Mouse (Mus musculus): Measurements from ENCODE around the gene Slc6a2. TPM values are rescaled to one million over a fixed set of nuclear protein-coding genes. Genes with fewer than 3 reads are reported as not detected.

Gene Slc6a2
- total RNA-seq (2017), result not detected in 2 replicates

DNA sequence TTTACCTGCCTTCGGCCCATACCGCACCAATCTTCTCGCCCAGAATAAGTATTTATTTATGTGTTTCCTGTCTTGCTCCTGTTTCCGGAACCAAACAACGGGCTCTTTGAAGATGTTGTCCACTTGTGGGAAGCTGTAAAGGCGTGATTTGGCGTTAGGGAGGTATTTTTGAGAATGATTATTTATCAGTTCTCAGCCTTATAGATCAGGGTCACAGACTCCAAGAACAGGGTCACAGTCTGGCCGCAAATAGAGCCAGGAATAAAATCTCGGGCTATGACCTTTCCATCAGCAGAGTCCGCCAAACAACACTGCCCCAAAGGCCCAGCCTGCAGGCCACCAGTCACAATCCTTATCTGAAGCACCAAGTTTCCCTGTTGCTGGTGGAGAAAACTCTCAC, at the start of gene Slc6a2:
Gene Slc6a2 (plus strand): TSS at position 301 of the 400 bp plus-strand sequence.
- ATAC-seq (replicated peaks; ENCODE audit: low read depth, poor library complexity, severe bottlenecking), result no peak

DNA sequence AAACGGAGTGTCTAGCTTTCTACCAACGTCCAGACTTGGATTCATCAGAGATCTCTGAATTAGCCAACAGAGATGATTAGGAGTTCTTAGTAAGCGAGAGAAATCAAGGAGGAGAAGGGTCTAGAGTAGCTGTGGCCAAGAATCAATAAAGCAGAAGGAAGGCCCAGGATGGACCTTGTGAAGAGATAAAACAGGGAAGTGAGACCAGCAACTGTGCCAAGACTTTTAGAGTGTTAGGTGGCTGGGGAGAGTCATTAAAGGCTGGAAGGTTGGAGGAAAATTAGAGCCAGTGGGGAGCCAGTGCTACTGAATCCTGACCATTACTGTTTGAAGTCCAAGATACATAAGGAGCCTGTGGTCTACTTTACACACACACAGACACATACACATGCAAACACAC, 48.4 kb upstream of the Slc6a2 start:
- peak; percentile 77; the same call in 1 of the 2 replicates for ATAC-seq (replicated peaks; ENCODE audit: low read depth, poor library complexity, severe bottlenecking)

DNA sequence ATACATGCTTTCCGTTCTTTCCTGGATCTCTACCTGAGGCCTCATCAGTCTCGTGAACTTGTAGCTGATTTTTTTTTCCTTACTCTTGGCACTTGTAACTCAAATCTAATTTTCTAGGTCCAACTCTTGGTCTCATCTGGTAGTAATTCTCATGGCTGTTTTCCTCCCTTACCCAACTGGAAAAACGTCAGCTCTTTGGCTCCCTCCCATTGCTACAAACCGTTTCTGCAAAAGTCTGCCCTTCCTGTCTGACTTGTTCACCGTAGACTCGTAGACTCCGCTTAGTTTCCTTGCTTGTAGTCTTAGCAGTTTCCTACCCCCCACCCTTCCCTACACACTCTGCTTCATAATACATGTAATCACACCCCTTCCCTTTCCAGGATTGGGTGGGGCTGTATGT, 46.5 kb upstream of the Slc6a2 start:
- ATAC-seq (replicated peaks; ENCODE audit: low read depth, poor library complexity, severe bottlenecking), result no peak

DNA sequence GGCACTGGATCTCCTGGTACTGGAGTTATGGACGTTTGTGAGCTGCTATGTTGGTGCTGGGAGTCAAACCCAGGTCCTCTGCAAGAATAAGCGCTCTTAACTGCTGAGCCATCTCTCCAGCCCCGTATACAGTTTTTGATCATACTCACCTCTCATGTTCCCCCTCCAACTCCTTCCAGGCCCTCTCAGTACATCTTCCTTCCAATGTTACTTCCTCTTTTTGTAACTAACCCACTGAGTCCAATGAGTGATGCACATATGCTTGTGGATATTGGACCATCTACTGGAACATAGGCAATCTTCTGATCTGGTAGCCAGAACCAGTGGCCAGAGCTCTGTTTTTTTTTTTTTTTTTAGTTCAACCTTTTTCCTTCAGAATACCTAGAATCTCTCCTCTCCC, 43.8 kb upstream of the Slc6a2 start:
- ATAC-seq (replicated peaks; ENCODE audit: low read depth, poor library complexity, severe bottlenecking), result peak; percentile 66

DNA sequence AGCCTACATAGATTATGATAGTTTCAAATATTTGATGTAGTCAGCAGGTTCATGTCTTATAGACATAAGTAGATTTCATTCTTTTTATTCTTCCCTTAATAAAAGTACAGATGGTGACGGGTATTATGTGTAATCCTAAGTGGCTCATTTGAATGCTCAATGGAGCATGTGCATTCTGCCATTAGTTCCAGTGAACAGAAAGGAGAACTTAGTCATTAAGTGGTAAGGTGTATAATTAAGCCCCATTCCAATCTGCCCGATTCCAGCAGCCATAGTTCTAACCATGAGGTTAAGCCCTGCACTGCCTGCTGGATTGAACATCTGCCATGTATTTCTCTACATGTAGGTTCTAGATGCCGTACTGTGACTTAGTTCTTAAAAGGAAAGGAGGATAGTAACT, 38.1 kb upstream of the Slc6a2 start:
- no peak for ATAC-seq (replicated peaks; ENCODE audit: low read depth, poor library complexity, severe bottlenecking)

DNA sequence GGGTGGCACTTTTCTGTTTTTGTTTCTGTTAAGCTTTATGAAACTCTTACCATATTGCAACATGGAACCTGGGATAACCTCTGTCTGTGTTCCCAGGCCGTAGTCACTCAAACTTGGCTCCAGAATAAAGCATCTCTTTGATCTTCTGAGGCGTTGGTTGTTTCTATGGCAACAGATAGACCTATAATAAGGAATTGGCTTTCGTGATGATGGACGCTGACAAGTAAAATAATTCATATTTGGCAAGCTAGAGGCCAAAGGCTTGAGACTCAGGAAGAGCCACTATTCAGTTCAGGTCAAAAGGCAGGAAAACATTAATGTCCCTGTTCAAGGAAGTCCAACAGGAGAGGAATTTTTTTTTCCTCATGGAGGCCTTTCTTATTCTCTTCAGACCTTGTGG, 30.9 kb upstream of the Slc6a2 start:
- no peak for ATAC-seq (replicated peaks; ENCODE audit: low read depth, poor library complexity, severe bottlenecking)

DNA sequence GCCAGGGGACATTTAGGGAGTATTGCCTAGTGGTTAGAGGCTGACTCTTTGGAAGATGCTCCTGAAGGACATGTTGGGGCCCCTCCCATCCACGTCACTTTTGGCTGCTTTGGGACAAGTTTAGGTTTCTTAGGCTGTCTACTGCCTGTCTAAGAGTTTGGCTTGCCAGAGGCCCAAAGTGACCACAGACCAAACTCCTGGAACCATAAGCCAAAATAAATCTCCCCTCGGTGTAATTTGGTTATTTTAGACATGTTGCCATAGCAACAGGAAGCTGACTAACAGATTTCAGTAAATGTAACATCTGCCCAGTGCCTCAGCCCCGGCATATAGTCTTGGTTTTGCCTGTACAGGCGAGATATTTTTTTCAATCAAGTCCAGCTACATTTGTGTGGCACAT, 21.8 kb upstream of the Slc6a2 start:
- no peak for ATAC-seq (replicated peaks; ENCODE audit: low read depth, poor library complexity, severe bottlenecking)

DNA sequence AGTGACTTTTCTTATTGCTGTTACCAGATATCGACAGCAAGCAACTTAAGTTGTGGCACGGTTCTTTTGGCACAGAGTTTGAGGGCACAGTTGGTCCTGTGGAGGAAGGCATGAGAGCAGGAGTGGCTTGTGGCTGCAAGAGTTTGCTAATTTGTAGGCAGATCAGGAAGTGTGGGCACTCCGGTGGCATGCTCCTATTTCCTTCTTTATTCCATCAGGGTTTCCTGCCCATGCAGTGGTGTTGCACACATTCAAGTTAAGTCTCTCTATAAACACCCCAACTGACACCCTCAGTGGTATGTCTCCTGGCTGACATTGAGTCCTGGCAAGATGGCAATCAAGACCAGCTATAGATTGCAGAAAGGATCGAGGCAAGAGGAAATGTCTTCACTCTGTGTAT, 10.8 kb upstream of the Slc6a2 start:
- peak; percentile 93 for ATAC-seq (replicated peaks; ENCODE audit: low read depth, poor library complexity, severe bottlenecking)

DNA sequence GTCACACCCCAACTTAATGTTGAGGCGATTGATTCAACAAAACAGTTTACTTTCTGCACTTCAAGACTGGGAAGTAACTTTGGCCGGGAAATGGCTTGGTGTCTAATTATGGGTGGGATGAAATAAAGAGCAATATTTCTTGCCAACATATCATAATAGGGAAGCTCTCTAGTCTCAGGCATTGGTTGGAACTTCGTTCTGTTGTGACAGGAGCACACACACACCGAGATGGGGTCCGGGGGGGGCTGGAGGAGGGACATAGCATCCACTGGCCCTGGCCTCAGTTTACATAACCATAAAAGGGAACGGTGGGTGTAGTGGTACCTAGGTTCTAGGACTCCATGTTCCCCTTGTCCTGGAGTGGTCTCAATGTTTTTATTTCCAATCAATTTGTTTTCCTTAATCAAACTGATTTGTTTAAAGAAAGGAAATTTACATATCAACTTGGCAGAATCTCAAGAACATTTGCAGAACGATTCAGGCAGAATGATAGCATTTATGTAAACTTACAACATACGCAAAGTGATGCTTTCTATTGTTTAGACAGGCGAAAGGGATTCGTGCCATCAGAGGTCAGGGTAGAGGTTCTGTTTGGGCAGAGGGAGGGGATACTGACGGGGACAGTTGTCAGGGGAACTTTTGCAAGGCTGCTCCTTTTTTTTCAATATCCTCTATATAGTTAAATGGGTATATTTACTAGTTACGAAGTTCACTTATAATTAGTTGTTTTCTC, 9.1 kb upstream of the Slc6a2 start:
- ATAC-seq (replicated peaks; ENCODE audit: low read depth, poor library complexity, severe bottlenecking), result no peak

DNA sequence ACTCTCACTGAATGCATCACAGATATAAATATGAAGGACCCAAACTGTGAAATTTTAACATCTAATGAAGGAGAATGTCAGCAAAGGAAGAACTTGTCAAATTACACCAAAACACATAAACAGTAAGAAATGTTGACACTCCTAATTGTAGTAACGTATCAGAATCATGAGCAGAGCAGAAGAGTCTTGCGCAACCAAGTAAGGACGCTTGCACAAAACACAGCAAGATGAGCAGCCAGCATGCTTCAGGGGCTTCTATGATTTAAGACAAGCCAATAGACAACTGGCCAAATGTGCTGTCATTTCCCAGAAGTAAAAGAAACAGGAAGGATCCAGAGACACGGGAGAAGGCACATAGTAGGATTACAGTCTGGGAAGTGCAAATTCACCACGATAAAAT, 5.8 kb upstream of the Slc6a2 start:
- ATAC-seq (replicated peaks; ENCODE audit: low read depth, poor library complexity, severe bottlenecking), result peak; percentile 44; the same call in 1 of the 2 replicates

DNA sequence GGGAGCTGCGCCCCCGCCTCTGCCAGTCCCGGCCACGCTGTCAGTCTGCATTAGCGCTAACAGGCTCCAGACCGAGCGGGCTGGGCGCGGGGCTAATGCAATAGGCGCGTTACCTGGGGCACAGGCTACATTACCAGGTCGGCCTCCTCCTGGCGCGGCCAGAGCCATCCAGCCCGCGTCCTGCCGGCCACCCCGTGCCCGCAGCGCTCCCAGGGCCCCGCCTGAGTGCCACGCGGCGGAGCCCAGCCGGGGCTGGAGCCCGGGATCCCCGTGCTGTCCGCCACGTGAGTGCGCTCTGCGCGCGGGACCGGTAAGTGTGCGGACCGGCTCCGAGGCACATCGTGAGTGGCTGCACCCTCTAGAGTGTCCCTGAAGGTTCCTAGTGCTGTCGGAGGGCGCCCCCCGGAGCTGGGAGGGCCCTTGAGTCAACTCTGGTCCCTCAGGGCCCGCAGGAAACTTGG, 602 bp downstream of the Slc6a2 start:
- peak; percentile 40 for ATAC-seq (replicated peaks; ENCODE audit: low read depth, poor library complexity, severe bottlenecking)

DNA sequence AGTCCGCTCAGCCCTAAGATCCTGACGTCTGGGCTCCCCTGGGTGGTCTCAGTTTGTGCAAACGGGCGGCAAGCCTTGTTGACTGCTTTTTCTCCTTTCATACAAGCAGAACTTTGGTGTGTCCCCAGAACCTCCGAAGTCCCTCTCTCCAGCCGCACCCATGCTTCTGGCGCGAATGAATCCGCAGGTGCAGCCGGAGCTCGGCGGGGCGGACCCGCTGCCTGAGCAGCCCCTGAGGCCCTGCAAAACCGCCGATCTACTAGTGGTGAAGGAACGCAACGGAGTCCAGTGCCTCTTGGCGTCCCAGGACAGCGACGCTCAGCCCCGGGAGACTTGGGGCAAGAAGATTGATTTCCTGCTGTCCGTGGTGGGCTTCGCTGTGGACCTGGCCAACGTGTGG, 1.2 kb downstream of the Slc6a2 start:
- peak; percentile 64 for ATAC-seq (replicated peaks; ENCODE audit: low read depth, poor library complexity, severe bottlenecking)

DNA sequence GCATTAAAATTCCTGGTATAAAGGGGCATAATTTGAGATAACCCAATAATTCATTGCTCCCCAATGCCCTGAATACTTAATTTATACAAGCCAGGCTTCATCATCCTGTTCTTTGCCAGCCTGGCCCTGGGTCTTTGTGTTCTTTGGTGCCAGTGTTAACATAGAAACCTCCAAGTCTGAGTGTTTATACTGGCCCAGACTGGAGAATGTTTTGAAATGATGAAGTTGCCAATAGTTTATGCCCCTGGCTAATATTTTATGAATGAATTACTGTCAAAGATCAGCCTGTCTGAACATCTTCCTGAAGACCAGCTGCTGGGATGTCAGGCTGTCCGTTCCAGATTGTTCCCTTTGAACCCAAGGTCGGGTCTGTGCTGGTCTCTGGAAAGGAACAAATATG, 4.7 kb downstream of the Slc6a2 start:
- ATAC-seq (replicated peaks; ENCODE audit: low read depth, poor library complexity, severe bottlenecking), result no peak

DNA sequence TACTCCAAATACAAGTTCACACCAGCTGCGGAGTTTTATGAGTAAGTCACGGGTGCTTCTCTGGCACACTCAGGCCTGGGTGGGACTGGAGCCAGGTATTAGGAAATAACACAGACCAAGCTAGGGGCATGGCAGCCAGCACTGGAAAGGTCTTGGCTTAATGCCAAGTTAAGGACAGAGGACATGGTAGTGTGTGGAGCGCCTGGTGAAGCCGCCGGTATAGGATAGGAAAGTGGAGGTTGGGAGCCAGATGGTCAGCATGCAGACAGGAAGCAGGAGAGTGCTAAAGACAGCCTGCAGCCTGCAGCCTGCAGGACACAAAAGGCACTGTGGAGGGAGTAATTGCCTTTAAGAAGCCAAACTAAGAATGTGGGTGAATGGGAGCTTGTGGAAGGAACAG, 13.1 kb downstream of the Slc6a2 start:
- ATAC-seq (replicated peaks; ENCODE audit: low read depth, poor library complexity, severe bottlenecking), result no peak

DNA sequence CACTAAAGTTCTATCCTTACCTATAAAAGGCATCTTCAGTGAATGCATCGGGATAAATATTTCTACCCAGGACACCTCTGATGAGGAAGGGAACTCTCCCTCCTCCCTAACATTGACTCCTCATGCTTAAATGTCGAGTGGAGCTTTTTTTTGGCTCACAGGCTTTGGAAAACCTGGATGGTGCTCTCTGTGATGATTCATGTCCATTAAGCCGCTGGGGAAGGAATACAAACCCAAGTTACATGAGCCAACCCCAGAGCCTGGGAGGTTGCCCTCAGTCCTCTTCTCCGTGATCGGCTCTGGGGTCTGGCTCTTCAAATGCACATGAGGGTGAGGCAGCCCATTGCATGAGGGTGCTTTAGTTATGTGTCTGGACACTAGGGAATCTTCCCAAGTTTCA, 16.8 kb downstream of the Slc6a2 start:
- ATAC-seq (replicated peaks; ENCODE audit: low read depth, poor library complexity, severe bottlenecking), result no peak

DNA sequence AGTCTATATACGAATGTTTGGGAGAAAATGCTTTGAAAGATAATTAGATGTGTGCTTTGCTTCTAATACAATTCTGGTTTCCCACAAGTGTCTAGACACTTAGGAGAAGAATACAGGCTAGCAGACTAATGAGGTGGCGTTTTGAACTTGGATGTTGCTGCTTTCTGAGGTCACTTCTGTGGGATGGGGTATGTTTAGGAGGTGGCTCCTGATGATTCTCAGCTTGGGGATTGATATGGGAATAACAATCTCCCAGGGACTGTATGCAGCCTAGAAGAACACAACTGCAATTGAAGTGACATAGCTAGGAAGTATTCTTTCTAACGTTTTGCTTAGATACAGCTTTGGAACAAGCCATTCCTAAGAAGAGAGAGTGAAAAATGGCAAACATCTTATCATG, 22.6 kb downstream of the Slc6a2 start:
- ATAC-seq (replicated peaks; ENCODE audit: low read depth, poor library complexity, severe bottlenecking), result no peak

DNA sequence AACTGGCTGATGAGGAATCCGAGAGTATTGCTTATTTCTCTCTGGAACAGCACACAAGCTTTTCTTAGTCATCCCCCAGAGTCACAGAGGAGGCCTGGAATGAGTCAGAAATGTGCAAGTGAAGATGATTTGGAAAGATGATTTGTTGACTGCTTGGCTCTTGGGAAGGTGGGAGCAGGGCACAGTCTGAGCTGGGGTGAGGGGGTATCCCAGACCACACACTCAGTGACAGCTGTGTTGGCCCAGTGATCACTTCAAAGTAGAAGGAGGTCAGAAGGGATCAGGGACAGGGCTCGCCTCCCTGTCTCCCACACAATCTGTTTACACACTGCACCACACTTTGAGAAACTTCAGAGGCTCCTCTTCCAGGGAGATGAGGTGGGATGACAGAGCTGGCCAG, 24.5 kb downstream of the Slc6a2 start:
- ATAC-seq (replicated peaks; ENCODE audit: low read depth, poor library complexity, severe bottlenecking), result no peak

DNA sequence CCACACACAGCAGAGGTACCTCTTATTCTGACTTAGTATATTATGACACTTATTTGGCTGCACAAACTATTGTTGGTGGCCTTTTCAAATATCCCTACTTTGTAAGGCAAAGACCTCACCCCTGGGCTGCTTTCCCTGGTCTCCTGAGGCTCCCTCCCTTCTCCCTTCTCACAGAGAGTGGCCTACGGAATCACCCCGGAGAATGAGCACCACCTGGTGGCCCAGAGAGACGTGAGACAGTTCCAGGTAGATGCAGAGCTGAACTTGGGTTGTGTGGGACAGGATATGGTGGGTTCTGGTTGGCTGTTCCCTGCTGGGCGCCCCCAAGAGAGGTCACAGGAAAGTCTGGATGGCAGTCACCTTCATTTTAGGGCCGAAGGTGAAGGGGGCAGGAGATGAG, 37.0 kb downstream of the Slc6a2 start:
- ATAC-seq (replicated peaks; ENCODE audit: low read depth, poor library complexity, severe bottlenecking), result peak; percentile 76

DNA sequence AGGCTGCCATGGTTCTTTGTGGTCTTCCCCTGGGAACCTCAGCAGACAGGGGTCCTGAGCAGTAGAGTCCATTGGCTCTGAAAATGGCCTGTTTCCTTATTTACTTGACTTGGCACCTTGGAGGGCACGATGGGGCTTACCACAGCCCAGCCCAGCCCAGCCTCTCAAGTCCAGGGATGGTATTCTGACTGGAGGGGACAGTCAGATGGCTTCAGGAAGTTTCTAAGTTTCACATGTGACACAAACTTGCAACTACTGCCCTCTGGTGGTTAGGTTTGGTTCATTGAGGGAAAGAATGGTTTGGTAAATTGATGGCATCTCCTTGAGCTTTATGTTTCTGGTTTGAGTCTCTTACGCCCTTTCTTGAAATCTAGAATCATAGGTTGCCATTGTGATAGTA, 38.7 kb downstream of the Slc6a2 start:
- peak; percentile 93 for ATAC-seq (replicated peaks; ENCODE audit: low read depth, poor library complexity, severe bottlenecking)

DNA sequence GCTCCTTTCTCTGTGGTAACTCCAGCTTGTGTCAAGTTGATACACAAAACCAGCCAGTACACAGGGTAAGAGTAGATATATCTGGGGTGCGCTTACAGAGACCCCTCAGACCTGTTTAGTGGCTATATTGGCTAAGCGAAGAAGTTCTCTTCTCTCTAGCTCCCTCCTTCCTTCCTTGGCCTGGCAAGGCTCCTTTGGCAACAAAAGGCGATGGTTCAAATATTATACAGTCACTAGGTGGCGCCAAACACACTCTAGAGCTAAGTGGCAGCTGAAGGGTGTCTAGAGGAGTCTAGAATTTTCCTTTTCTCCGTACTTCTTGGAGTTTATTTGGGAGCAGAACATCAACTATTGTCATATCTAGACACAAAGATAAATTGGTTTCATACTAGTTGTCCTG, 50.4 kb downstream of the Slc6a2 start:
- peak; percentile 70 for ATAC-seq (replicated peaks; ENCODE audit: low read depth, poor library complexity, severe bottlenecking)

DNA sequence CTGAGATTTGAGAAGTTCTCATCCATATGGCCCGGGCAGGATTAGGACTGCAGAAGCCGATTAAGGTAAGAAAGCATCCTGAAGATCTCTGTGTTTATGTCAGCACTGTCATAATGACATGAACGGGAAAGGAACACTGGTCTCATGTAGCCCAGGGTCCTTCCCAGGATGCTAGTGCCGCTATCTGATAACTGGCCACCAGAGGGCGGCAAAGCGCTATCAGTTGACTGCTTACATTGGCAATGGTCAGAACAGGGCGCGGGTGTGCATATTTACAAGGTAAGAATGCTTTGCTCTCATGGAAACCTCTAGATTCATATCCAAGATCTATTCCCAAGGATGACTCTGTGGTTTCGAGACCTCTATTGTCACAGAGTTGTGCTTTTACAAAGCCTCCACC, 51.6 kb downstream of the Slc6a2 start:
- peak; percentile 88 for ATAC-seq (replicated peaks; ENCODE audit: low read depth, poor library complexity, severe bottlenecking)

DNA sequence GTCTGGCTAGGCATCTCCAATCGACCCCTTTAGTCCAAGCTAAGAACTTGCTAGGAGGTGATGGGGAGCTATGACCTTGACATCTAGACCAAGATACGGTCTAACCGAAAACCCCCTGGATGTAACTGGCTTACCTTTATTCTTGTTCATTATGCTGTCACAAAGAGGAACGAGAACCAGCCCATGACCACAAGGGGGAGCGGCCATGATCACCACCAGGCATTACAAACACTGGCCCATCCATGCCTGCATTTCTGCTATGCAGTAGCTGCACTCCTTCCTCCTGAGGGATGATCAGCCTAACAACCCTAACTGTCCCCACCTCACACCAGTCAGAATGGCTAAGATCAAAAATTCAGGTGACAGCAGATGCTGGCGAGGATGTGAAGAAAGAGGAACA, 52.3 kb downstream of the Slc6a2 start:
- no peak for ATAC-seq (replicated peaks; ENCODE audit: low read depth, poor library complexity, severe bottlenecking)

Data from common myeloid progenitor, adult 5-6 weeks (primary cell).